Mouse (Mus musculus): Measurements from ENCODE around the gene Wdr47.
"Not testable (repeated sequence)": the region's sequence is repeated elsewhere in the genome, so short reads cannot be mapped to it uniquely, and the experiment has no call there.

Gene Wdr47

DNA sequence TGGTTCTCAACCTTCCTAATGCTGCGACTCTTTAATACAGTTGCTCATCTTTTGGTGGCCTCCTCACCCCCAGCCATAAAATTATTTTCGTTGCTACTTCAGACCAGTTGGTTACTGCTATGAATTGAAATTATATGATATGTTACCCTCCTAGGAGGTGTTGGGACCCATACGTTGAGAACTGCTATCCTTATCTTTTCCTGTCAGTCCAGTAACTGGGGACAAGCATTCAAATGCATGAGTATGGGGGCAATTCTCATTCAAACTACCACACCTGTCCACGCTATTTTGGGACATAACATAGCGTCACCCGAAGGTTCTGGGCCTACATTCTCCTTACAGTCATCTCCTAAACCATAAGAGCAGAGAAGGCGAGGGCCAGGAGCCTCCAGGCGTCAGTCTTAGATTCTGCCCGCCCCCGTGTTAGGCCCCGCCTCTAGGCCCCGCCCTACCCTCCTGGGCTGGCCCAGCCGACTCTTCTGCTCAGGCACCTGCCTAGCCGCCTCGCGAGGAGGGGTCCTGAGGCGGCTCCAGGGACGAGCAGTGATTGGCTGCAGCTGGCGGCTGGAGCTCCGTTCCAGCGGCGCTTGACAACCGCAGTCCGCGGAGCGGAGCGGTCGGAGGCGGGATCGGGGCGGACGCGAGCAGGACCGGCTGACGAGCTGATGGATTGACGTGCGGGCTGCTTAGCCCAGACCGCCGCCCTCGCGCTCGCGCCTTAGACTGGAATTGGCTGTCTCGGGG lies at the start of gene Wdr47:
TSS of gene Wdr47 (plus strand) at position 494 of the 744 bp plus-strand sequence.
- peak; percentile 97 for DNase-seq (ENCODE audit: low read depth)

DNA sequence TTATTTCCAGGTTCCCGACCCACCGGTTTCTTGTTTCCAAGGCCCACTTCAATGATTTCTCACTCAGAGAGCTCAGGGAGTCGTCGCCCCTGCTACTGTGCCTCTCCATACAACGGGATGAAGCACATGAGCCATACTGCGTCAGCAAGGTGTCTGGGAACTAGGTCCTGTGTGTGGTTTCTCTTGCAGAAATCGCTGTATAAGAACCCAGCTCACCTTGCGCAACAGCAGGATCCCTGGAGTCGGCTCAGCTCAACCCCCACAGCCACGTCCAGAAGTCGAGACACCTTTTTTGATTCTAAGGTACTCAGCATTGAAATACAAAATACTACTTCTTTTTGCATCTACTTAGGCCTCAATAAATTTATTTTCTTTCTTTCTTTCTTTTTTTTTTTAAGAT lies 48.8 kb upstream of the Wdr47 start:
- no peak for DNase-seq (ENCODE audit: low read depth)

DNA sequence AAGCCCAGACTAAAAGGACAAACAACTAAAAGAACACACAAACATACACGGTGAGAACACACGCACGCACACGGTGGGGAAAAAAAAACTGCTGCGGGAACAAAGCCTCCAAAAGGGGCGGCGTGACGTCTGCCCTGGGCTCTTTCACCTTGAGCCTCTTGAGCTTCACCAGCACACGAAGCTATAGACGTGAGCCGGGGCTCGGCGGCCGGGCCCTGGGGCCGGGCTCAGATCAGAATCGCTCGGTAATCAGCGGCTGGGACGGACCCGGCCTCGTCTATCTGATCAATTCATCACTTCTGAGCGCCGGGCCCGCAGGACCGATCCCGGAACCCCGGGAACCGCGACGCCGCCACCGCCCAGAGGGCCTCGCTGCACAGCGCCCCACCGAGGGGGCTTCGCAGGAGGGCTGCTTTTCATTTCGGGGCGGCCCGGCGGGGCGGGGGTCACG lies 36.9 kb upstream of the Wdr47 start:
- peak; percentile 74 for DNase-seq (ENCODE audit: low read depth)

DNA sequence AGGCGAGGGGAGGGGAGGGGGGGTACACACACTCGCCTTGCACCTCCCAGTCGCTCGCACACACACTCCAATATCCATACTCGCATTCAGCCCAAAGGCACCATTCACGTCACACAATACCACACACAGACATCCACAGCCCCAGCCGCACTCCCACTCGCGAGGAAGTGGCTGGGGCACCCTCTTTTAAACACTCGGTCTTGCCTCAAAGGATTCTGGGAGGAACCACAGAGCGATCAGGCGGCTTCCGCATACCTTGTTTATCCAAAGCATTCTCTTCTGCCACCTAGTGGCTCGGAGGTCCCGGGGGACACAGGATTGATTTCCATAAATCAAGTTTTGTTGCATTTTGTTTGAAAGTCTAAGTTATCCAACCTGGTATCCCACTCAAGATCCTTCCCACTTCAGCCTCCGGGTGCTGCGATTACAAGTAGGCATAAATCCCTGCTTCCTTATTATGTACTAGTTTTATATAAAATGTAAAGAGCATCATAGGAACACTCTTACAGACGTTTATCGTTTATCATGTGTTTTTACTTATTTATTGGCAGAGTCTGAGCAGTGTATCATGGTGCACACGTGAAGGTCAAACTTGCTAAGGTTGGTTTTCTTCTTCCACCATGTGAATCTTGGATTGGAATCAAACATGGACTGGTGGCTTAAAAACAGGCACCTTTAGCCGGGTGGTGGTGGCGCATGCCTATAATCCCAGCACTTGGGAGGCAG lies 36.3 kb upstream of the Wdr47 start:
- peak; percentile 97 for DNase-seq (ENCODE audit: low read depth)

DNA sequence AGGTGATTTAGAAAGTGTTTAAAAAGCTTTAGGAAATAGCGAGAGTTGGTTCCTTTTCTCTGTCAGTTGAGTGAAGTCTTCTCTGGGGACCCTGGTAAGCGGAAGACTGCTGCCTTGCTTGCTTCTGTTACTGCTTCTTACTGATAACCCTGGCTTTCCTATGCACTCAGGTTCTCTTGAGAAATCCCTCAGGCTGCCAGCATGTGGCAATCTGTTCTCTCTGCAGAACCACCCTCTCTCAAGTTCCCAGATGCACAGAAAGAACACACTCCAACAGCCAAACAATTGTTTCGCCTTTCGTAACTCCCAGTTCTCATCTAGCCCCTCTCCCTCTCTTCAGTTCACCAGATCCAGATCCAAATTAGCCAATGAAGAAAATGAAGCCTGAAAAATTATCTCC lies 33.2 kb upstream of the Wdr47 start:
- no peak for DNase-seq (ENCODE audit: low read depth)

DNA sequence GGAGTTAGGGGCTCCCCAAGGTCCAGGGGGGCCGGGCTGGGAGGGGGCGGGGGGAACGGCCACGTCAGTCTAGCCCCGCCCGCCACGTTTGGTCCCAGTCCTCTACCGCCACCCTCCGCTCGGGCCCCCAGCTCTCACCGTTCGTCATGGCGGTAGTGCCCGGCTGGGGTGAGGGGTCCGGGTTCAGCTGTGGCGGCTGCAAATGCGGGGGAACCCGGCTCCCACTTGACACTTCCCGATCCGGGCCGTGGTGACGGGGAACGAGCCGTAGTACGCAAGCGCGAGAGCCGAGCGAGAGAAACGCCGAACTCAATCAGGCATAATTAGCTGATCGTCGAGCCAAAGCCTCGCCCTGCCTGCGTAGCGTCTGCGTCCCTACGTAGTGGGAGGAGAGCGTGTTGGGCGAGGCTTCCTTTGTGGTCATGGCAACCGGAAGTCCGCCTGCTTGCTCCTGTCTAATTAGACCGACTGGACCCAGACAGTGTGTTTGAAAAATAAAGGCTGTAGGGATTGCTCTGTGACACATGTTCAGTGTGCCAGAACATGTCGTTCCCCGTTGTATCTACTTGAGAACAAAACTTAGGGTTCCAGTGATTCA lies 28.8 kb upstream of the Wdr47 start, which contains the start of gene Tmem167b:
TSS of gene Tmem167b (minus strand) at position 334 of the 598 bp plus-strand sequence.
- peak; percentile 98 for DNase-seq (ENCODE audit: low read depth)

DNA sequence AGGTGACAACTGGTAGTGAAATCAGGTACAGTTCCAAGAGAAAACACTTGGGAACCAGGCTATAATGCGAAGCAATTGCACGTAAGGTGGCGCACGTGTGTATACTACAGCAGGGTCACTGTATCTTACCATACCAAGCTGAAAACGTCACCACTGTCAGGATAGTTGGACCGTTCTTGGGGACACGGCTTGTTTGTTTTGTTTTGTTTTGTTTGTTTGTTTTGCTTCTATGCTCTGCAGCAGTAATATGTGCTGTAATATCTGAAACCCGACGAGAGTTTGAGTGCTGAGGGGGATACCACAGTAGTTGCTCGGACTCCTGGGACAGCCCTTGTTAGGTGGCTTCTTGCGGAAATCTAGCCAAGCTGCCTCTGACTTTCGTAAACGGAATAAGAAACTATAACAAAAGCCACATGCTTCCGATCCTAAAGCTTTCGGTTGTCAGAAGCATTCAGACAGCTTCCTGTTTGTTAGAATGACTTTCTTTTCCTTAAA lies 28.3 kb upstream of the Wdr47 start:
- peak; percentile 79 for DNase-seq (ENCODE audit: low read depth)

DNA sequence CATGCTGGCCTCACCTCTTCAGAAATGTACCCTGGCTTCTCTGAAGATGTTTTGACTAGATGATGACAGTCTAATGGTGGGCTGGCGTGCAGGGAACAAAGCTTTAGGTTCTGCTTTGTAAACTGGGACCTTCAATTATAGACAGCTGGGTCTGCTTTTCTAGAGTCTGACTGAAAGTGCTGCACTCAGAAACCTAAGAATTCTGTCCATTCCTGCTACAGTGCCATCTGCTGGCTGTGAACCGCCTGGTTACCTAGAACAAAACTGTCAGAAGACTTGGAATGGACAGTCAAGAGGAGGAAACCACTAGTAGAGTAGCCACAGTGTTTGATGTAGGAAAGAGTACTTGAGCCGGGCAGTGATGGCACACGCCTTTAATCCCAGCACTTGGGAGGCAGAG lies 27.8 kb upstream of the Wdr47 start:
- DNase-seq (ENCODE audit: low read depth) = peak; percentile 89

DNA sequence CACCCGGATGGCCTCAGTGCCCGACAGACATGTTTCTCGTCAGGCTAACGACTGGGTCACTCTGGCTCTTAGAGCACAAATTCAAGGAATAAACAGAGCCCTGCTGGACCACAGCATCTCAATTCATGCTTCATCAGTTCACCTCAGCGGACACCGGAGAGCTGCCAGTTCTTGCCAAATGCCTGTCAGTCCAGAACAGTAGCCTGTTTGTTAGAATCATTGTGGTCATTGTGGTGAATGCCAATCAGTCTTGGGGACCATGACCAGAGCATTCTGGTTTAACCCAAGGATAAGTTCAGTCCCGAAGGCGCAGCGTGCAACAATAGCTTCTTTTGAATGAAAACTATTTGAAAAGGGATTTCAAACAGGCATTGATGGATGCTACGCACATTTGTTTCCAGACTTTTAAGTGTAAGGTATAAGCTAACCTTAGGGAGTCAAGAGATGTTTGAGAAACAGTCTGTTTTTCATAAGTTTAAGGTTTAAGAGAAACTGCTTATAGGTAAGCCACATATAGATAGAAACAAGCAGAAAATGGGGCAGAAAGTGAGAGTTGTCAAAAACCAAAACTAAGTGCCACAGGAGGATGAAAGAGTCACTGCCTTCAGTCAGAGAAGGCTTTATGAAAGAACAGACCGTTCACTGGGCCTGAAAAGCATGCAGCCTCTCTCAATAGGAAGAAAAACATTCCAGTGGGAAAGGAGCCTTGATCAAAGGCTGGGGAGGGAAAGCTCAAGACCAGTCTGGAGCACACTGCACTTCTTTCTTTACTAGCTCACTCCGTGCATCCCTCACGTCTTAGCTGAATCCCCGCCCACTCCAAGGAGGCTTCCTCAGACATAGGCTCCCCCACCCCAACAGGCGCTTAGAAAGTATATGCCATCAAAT lies 22.8 kb upstream of the Wdr47 start:
- DNase-seq (ENCODE audit: low read depth) = no peak

DNA sequence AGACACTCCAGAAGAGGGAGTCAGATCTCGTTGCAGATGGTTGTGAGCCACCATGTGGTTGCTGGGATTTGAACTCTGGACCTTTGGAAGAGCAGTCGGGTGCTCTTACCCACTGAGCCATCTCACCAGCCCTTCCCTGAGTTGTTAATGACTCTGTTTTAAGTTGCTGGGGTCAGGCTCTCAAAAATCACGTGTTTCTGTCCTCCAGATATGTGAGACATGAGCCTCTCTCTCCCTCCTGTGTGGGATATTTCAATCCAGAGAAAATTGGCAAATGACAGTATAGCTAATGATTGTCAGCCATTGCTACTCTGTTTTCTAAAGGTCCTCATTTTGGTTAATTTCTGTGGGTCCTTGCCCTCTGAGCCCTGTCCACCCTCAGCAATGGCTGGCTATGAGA lies 21.4 kb upstream of the Wdr47 start:
- DNase-seq (ENCODE audit: low read depth) = not testable (repeated sequence)

DNA sequence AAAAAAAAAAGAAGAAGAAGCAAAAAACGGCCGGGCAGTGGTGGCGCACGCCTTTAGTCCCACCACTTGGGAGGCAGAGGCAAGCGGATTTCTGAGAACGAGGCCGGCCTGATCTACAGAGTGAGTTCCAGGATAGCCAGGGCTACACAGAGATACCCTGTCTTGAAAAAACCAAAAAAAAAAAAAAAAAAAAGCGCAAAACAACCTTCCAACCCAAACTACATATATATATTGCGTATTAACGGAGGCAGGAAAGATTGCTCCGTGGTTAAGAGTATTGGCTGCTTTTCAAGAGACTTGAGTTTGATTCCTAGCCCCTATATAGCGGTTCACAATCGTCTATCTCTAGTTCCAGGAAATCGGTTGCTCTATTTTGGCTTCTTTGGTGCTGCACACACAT lies 20.3 kb upstream of the Wdr47 start:
- no peak for DNase-seq (ENCODE audit: low read depth)

DNA sequence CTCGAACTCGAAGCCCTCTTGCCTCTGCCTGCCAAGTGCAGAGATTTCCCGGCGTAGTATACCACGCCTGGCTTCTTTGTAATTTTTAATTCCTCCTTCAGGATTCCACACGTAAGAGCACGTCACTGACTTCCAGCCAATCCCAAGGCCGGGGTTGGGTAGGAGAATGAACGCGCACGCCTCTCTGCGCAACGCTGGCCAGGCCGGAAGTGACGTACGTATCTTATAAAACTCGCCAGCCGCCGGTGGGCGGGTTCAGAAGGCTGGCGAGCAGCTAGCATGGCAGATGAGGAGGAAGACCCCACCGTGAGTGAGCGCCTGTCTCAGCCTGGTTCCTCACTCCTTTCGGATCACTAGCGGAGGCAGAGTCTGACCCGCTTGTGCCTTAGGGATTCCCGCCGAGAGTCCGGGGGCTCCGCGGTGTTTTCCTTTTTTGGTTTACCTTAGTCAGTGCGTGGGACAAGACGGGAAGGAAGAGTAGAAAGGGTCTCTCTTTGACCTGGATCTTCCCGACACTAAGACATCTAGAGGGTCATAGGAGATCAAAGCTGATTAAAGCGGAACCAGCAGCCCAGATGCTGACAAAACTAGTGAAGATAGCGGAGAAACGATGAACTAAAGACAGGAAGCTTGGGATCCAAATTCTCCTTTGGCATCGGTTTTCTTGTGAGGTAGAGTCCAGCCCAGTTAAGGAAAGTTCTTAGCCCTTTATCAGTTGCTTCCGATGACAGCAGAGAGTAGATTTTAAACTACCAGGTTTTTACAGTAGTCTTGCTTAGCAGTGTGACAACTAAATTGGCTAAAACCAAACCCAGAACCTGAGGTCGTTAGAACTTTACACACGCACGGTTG lies 19.4 kb upstream of the Wdr47 start, which contains the start of gene Taf13:
TSS of gene Taf13 (plus strand) at position 256 of the 852 bp plus-strand sequence.
- DNase-seq (ENCODE audit: low read depth) = peak; percentile 98

DNA sequence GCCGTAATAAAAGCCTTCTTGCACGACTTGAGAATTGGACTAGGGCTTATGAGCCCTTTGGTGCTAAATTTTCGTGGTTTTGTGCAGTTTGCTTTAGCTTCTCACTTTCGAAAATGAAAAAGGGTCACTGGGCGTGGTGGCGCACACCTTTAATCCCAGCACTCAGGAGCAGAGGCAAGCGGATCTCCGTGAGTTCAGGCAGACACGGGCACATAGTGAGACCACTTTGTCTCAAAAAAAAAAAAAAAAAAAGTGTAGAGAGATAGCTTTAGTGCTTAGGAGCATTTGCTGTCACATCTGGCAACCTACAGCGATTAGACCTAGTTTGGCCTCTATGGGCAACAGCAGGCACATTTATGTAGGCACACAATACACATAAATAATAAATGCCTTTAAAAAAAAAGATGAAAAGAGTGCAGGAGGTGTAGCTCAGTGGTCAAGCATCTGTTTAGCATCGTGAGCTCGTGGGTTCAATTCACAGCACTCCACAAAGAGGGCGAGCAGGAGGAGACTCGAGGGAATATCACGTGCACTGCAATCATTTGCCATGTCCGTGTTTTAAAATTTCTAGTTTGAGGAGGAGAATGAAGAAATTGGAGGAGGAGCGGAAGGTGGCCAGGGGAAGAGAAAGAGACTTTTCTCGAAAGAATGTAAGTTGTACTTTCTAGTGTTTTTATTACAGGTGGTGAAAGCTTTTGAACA lies 18.6 kb upstream of the Wdr47 start:
- DNase-seq (ENCODE audit: low read depth) = no peak

DNA sequence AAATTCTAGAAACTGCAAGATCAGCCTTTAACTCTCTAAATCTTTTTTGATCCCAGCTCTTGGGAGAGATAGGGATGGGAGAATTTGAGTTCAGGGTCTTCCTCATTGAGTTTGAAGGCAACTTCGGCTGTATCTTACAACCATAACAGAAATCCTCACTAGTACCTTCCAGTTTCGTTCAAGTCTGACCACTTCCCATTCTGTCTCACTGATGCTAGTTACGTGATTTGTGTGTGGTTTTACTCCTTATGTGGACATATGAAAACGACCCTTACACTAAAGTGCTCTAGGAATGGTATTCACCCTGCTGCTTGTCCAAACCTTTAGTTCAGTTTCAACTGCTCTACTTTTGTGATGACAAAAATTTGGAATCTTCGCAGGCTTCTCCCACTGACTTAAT lies 17.1 kb upstream of the Wdr47 start:
- no peak for DNase-seq (ENCODE audit: low read depth)

DNA sequence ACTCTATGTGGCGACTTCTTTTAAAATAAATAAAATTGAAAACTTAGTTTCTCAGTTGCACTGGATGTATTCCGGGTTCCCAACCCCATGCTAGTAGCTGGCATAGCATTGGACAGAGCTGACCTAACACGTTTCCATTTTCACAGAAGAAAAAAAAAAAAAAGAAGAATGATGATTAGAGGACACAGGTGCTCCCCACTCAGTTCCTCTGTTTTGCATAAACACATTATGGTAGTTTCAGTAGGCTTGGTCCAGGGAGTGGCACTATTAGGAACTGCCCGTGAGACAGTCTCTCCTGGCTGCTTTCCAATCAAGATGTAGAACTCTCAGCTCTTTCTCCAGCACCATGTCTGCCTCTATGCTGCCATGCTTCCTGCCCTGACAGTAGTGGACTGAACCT lies 6.5 kb upstream of the Wdr47 start:
- no peak for DNase-seq (ENCODE audit: low read depth)

DNA sequence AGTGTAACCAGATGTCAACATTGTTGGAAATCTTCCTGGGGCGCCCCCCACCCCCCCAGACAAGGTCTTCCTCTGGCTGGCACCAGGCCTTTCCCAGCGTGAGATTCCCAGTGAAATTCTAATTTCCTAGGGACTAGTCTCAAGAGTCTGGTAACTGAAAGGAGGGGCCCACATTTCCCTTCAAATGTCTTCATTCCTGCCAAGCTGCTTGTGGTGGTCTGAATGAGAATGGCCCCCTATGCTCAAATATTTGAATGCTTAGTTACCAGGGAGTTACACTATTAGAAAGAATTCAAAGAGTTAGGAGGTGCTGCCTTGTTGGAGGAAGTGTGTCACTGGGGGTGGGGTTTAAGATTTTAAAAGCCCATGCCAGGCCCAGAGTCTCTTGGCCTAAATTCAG lies 2.6 kb upstream of the Wdr47 start:
- no peak for DNase-seq (ENCODE audit: low read depth)

DNA sequence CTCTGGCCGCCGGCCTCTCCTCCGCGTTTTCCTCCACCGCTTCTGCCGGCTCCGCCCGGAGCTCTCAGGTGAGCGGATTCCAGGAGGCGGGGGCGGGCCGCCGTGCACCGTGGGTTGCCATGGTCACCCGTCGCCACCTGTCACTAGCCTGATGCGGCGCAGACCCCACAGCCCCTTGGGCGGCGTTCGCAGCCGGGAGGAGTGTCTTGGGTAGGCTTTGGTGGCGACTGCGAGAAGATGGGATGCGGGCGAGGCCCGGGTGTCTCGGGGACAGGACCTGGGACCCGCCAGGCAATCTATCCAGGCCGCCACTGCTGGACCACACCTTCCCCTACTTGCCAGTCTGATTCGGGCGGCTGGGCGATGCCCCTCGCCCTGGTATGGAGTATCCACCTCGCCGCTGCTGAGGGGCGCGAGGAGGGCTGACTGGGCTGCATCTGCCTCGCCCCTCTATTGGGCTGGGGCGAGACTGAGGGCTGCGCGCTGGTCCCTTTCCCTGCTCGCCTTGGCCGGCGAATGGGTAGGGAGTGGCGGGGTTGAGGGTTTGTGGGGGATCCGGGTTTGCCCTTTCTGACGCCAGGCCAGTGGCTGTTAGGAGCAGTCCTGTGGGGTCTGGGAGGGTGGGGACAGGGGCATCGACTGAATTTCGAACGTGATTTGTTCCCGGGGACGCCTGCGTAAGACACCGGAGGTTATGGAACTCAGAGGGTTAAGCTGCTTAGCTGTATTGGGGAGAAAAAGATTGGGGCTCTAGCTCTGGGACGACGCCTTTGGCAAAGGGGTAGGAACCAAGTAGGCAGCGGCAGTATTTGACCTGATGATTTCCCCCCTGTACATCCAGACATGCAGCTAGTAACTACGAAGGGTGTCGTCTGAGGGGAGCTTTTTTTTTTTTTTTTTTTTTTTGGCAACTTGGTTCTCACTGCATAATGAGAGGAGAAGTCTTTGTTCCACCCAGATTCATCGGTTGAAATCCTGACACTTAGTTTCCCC lies 747 bp downstream of the Wdr47 start:
- DNase-seq (ENCODE audit: low read depth) = peak; percentile 23

DNA sequence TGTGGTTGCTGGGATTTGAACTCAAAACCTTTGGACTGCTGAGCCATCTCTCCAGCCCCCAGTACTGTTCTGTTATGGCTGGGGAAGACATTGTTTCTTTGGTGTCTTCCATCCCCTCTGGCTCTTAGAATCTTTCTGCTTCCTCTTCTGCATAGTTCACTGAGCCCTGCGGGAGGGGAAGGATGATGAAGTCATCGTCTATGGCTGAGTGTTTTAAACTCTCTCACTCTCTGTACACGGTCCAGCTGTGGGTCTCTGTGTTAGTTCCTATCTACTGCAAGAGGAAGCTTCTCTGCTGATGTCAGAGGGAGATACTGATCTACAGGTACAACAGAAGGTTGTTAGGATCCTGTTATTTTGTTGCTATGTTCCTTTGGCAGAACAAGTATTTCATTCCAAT lies 17.8 kb downstream of the Wdr47 start:
- no peak for DNase-seq (ENCODE audit: low read depth)

DNA sequence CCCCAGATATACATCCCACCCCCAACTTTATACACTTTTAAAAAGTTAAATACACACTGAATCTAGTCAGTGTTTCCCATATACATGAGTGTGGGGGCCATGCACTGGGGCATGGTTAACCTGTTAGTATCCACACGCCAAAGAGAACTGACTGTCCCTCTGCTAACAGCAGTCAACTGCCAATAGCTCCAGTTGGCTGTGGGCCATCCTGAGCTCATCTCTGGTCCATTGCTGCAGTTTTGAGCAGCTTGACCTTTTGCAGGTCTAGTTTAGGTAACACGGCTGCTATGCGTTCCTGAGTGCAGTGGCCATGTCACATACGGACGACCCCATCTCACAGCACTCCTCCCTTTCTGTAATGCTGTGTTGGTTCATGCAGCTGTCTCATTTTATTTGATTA lies 43.7 kb downstream of the Wdr47 start:
- DNase-seq (ENCODE audit: low read depth) = no peak

Data from naive thymus-derived CD4-positive, alpha-beta T cell, adult 2 months (primary cell).